Mouse (Mus musculus) testis, adult 2 months (tissue): ENCODE measurements at regions not wholly inside any gene's neighbourhood (a gene's known extent, or its start where the extent isn't known, plus 50 kb on each side); places are given as distances from the start of the nearest gene placed in this dataset.

ENCODE experiments used
- CTCF ChIP-seq: fragments of 200-500 bp; IDR thresholded peaks from 2 replicates; pipeline ENCODE4 v1.5.1; 2012; ENCODE audit warnings: low read depth, mild to moderate bottlenecking, inconsistent platforms, low read length, moderate library complexity; ENCODE audit not compliant: control insufficient read depth, insufficient read depth, insufficient replicate concordance
- POLR2A ChIP-seq: fragments of 200-500 bp; IDR thresholded peaks from 2 replicates; pipeline ENCODE4 v1.6.1; 2012; ENCODE audit warnings: low read depth, mild to moderate bottlenecking, inconsistent platforms, low read length, moderate library complexity; ENCODE audit not compliant: control insufficient read depth

DNA sequence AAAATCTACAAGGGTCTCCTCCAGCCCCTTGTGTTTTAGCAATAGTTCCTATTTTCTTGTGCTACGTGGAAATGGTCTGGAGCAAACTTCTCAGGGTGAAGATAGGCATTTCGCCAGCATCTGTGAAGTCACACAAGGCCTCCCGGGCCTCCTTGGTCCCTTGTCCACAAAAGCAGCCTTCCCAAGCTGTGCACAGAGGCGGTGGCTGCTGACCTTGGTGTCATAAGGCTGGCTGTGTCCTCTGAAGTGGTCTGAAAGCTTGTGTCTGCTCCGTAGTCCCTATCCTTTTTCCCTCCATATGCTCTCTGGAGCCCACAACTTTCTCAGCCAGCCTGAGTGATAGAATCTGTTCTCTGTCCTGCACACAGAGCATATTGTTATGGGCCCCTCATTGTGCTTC lies 1099.4 kb downstream of the Mrps31 start:
- TF ChIP-seq POLR2A (no peak), CTCF (no peak)
